Mouse (Mus musculus): ENCODE results near the gene Trpm5. TPM values are rescaled to one million over a fixed set of nuclear protein-coding genes. Genes with fewer than 3 reads are reported as not detected.
A peak's percentile ranks its signal among the peaks of the same experiment; 100 is the strongest.

Gene Trpm5
- total RNA-seq, 2 experiments from 2014 or later: 0.21 to 0.26 TPM

DNA sequence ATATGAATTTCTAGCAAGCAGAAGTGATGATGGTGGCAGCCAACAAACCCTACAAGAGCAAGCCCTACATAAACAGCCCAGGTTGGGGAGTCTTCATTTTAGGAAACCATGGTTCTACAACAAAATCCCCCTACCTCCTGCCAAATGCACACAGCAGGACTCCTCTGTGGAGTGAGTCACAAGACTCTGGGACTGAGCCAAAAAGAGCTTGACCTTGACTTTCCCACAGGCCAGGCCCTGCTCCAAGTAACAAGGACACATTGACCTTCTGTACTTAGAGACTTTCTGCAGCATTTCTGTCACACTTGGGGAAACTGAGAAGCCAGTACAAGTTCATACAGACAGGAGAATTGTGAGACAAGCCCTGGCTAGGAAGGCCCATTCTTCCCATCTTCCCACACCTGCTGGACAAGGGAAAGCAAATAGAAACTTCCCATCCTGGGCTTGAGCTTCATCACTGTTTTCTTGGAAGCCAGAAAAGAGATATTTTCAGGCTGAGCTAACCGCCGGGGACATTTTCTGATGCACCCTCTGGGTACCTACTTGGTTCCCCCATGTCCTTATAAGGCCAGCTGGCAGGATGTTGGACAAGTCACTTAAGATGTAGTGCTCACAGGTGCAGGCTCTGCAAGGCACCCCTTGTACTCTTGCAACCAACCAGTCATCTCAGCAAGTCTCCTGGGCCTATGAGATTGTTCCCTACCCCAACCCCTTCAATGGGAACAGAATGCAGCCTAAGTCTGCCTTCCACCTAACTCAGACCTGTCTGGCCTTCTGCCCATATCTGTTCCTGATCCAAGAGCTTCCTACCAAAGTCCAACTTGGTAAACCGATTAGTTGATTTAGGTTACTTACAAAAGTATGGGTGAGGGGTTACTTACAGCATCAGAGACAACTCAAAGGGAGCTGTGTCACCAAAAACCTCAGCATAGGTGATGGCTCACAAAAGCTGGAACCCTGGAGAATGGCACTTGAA, 44.3 kb downstream of the Trpm5 start:
- intact Hi-C loops (cut with DNase I): no loop called here
- no peak for DNase-seq (ENCODE audit: extremely low spot score in 1 of 2, low spot score in 2 of 2)

DNA sequence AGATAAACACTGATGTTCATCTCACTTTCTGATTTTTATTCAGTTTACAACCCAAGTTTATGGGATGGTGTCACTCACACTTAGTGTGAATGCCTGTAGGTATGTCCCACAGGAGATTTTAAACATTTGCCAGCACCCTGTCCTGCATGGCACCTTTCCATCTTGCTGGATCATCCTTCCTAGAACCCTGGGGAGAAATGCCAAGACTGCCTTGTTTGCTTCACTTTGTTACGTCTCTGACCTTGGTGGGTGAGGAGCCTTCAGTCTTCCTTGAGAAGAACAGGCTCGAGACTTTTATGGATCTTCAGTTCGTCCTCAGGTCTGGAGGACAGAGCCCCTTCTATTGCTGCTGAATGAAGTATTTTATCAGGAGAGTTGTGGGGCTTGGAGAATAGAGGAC, 45.1 kb downstream of the Trpm5 start:
- intact Hi-C loops (cut with DNase I): no loop called here
- DNase-seq (ENCODE audit: extremely low spot score in 1 of 2, low spot score in 2 of 2): no peak

DNA sequence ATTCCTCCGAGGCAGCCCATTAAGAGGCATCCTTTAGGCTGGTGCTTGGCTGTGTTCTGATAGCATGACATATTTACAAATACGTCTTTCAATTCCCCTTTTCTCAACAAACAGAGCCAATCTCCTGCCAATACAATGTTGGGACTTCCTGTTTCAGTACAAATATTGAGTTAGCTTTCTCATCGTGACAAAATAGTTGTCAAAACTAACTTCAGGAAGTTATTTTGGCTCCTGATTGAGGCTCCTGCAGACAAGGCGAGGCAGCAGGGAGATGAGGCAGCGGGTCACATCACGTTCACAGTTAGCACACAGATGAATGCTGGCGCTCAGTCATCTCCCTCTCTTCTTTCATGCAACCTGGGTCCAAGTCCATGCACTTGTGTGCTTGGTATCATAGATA, 48.1 kb downstream of the Trpm5 start:
- intact Hi-C loops (cut with DNase I): no loop called here
- no peak for DNase-seq (ENCODE audit: extremely low spot score in 1 of 2, low spot score in 2 of 2)

DNA sequence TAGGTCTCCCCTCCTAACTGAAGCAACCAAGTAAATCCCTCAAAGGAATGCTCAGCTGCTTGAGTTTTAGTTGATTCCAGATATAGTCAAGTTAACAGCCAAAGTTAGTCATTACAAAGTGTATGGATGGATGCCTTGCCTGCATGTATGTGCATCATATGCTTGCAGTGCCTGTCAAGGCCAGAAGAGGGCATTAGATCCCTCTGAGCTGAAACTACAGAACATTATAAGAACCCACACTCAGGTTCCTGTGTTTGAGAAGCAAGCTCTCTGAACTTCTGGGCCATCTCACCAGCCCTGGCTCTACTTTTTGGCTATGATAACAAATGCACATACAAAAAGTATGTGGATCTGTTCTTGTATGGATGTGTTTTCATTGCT, 49.6 kb downstream of the Trpm5 start:
- DNase-seq (ENCODE audit: extremely low spot score in 1 of 2, low spot score in 2 of 2): no peak
- intact Hi-C loops (cut with DNase I): no loop called here

DNA sequence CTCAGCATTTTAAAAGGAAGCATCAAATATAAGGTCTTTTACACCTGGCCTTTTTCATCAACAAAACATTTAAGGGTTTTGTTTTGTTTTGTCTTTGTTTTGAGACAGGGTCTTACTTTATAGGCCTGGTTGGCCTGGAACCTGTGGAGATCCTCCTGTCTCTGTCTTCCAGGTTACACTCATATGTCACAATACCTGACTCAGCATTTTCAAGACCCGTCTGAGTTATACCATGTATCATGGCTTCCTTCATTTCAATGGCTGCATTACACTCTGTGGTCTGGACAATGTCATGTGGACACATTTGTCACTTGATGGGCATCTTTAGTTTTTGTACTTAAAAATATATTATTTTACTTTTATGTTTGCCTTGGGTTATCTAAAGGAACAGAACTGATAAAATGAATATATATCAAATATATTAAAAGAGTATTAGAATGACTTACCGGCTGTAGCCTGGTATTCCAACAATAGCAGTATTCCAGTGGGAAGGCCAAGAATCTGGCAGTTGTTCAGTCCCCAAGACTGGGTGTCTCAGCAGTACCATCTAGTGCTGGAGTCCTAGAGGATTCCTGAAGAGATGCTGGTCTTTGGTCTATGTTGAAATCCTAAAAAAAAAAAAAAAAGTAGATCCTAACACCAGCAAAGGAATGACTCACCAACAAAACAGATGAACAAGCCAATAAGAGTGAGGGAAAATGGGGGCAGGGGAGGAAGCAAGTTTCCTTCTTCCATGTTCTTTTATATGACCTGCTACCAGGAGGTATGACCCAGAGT, 50.2 kb downstream of the Trpm5 start:
- no peak for DNase-seq (ENCODE audit: extremely low spot score in 1 of 2, low spot score in 2 of 2)
- intact Hi-C loops (cut with DNase I): no loop called here

DNA sequence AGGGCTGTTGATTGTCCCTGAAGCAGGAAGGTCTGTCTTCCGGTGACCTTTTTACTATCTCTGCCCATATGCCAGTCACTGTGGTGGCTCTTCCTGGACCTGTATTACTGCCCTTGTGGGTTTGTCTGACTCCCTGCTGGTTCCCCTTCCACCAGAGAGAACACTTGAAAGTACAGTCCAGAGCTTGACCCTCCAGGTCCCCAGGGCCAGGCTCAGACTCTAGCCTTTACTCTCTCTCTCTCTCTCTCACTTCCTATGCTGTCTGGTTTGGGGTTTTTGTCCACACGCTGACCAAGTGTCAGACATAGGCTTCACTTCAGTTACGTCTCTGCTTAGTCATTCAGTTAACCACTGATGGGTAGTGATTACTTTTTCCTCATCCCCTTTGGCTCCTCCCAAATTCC, 51.5 kb downstream of the Trpm5 start:
- intact Hi-C loops (cut with DNase I): no loop called here

DNA sequence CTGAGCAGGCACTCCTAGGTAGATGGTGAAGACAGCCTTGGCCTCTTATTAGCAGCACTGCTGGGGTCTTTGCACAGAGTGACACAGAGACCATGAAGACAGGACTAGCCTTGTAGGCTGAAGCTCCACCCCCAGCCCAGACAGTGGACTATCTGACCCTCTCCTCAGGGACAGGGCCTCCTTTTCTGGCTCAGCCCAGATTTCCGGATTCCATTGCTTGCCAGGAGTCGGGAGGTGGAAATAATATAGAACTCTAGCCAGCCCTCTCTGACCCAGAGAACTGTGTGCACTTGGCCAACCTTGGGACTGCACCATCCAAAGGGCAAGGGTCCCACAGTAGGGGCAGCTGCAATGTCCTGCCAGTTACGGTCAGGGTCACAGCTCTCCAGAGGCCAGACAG, 52.4 kb downstream of the Trpm5 start:
- intact Hi-C loops (cut with DNase I): no loop called here
- DNase-seq (ENCODE audit: extremely low spot score in 1 of 2, low spot score in 2 of 2): peak in 1 of 2 experiments; percentile 75

More for the DNA sequence above, 51.5 kb downstream of the Trpm5 start:
- DNase-seq (ENCODE audit: extremely low spot score in 1 of 2, low spot score in 2 of 2): no peak

DNA sequence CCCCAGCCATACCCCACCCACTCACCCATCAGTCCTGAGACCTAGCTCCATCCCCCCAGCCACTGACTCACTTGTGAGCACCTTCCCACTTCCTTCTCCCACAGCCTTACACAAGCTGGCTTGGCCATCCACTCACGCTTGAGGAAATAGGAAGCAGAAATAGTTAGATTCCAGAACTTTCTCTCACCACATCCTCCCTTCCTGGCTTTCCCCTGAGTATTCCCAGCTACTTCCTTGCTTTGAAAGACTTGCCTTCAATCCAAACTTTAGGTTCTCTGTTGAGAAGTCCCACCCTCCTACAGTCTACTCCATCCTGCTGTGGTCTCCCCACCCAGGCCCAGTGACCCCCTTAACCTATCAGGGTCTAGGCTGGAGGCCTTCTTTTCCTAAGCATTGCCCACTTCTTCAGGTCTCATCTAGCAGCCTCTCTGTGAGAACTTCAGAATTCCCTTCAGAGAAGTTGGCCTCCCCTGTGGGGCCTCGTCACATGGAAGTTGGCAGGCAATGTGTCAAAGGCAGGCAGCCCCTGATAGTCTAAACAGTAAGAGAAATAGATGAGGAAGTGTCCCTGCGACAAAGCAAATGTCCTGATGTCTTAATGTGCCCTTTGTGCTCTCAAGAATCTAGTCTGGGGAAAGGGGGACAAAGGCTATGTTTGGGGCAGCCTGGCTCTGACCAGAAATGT, 53.2 kb downstream of the Trpm5 start:
- intact Hi-C loops (cut with DNase I): no loop called here
- DNase-seq (ENCODE audit: extremely low spot score in 1 of 2, low spot score in 2 of 2): no peak

DNA sequence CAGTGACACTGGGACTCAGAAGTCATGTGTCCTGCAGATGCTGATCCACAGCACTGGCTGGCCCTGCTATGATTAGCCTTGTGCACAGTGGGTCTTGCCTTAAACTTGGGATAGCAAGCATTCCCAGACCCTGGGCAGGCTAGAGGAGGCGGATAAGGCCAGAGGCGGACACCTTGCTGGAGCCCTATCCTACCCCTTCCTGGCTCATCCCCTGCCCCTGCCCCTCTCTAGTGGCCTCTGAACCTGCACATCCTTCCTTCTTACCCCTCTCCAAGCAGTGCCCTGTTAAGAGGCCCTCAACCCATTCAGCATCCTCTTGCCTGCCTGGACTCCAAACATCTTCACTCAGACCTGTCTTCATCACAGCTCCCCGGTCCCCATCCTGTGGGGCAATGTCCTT, 53.9 kb downstream of the Trpm5 start:
- intact Hi-C loops (cut with DNase I): no loop called here
- DNase-seq (ENCODE audit: extremely low spot score in 1 of 2, low spot score in 2 of 2): no peak

DNA sequence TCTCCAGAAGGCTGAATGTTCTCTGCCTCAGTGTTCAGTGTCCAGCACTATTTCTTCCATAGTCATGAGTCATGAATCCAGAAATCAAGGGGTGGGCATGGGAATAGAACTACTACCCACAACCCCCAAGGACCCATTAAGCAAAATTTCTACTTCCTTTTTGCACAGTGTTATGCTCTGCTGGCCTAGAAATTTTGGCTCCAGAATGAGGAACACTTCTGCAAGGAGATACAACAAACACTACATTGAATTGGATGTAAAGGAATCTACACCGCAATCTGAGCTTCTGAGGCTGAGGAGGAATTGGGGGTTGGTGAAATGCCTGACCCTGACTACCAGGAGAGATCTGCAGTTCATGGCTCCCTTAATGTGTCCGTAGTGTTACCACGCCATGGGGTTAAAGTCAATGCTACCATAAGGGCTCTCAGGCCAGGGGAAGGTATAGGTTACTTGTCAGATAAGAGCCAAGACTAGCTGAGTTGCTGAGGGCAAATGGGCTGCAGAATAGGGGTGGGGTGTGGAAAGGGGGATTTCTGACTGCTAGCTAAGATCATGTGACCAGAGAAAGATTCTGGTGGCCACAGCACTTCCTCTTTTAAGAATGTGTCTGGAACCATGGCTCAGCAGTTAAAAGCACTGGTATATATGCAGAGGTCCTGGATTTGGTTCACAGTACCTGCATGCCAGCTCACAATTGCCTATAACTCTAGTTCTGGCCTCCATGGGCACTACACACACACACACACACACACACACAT, 56.1 kb downstream of the Trpm5 start:
- no peak for DNase-seq (ENCODE audit: extremely low spot score in 1 of 2, low spot score in 2 of 2)
- intact Hi-C loops (cut with DNase I): no loop called here

DNA sequence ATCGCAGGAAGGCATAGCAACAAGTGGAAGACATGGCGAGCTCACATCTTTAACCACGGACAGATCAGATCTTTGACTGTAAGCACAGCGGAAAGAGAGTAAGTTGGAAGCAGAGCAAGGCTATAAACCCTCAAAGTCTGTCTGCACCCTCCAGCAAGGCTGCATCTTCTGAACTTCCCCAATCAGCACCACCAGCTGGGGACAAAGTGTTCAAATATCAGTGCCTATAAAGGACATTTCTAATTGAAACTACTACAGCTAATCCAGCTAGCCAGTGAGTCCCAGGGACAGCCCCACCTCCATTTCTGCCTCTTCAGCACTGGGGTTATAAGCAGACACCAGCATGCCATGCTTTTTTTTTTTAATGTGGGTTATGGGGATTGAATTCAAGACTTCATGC, 57.1 kb downstream of the Trpm5 start:
- no peak for DNase-seq (ENCODE audit: extremely low spot score in 1 of 2, low spot score in 2 of 2)
- intact Hi-C loops (cut with DNase I): no loop called here

DNA sequence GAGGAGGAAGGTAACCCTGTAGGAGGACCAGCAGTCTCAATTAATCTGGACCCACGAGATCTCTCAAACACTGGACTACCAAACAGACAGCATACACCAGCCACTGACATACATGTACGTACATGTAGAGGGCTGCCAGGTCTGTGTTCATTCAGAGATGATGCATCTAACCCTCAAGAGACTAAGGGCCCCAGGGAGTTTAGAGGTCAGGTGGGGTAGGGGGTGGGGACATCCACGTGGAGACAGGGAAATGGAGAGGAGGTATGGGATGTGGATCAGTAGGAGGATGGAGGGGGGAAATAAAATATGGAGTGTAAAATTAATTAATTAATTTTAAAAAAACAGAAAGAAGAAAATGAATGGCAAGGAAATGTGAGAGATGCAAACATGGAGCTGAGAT, 57.7 kb downstream of the Trpm5 start:
- intact Hi-C loops (cut with DNase I): no loop called here
- no peak for DNase-seq (ENCODE audit: extremely low spot score in 1 of 2, low spot score in 2 of 2)

DNA sequence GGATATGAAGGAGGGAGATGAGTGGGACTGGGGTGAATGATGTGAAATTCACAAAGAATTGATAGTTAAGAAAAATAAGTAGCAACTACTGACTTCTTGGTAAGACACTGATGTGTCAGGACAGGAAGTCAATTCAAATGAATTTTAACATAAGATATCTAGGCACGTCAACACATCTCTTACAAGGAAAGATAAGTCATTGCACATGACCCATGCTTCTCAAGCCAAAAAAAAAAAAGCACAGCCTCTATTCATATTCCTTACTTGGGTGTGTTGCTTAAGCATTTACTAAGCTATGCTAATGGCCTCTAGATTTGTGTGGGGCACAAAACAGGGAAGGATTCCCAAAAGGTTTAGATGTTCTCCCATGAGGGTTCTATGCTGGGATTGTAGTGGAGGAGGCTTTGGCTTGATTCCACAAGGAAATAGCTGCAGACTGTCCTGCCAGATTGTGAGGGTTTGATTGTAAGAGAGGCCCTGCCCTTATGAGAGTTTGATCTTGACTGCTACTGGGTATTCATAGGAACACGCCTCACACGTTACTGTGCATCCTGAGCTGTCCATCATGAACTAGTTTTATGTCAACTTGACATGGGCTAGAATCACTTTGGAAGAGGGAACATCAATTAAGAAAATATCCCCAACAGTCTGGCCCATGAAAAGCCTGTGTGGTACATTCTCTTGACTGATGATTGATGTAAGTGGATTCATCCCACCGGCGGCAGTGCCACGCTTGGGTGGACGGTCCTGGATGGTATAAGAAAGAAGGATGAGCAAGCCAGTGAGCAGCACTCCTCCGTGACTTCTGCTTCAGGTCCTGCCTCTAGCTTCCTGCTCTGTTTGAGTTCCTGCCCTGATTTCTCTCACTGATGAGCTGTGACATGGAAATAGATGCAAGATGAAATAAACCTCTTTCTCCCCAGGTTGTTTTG, 59.7 kb downstream of the Trpm5 start:
- no peak for DNase-seq (ENCODE audit: extremely low spot score in 1 of 2, low spot score in 2 of 2)
- intact Hi-C loops (cut with DNase I): no loop called here

DNA sequence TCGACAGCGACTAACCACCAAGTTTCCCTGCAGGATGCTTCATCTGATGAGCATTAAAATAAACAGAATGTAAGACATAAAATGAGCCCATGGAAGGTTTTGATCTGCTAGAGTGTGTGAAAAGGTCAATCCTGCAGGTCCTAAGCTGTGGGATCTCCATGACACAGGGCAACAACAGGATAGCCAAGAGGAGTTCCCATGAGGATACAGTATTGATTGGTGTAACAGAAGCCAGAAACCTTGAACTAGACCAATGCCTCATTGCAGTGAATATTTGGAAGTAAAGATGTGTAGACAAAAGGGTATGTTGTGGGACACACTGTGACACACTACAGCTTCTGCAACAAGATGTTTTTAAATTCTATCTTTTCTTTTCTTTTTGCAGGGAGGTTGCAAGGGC, 60.3 kb downstream of the Trpm5 start:
- no peak for DNase-seq (ENCODE audit: extremely low spot score in 1 of 2, low spot score in 2 of 2)
- intact Hi-C loops (cut with DNase I): no loop called here

DNA sequence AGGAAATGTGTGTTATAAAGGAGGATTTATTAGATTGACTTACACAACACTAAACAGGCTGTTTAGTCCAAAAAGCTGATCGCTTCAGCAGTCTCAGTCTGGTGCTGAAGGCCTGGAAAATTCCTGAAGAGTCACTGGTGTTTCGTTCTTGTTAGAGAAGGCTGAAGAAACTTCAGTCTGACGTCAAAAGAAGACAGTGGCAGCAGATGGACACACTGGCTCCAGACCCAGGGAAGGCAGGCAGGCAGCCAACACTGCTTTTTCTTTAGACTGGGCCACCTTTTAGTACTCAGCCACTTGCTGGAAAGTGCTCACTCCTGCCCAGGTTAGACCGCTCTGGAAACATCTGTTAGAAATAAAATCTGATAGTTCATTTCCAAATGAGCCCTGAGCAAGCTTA, 60.9 kb downstream of the Trpm5 start:
- intact Hi-C loops (cut with DNase I): no loop called here
- DNase-seq (ENCODE audit: extremely low spot score in 1 of 2, low spot score in 2 of 2): peak in 1 of 2 experiments; percentile 37

DNA sequence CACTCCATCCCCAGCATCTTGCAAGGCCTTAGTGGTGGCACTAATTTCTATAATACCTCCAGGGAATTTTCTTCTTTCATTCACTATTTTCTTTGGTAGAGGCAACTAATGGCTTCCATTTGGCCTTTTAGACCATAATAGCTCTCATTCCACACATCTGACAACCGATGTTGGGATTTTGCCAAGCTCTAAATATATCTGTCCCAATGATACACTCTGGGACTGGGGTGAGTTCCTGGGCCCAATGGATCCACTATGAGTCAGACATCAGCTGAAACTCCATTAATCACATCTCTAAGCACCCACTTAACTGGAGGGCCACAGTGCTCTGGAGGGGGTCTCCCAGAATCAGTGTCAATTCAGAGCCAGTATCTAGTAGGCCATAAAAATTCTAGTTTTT, 62.6 kb downstream of the Trpm5 start:
- intact Hi-C loops (cut with DNase I): no loop called here
- DNase-seq (ENCODE audit: extremely low spot score in 1 of 2, low spot score in 2 of 2): no peak

DNA sequence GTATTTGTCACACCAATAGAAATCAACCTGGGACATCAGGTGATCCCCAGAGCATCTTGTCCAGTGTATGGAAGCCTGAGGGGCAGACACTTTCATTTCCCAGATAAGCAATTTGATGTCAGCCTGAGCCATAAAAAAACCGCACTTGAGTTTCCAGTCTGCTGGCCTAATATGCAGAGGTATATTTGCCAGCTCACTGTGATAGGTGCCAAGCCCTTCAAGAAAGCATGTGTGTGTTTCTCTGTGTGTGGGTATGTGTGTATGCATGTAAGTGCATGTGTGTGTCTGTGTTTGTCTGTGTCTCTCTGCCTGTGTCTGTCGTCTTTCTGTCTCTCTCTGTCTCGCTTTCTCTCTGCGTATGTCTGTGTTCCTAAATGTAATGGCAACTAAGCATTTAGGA, 67.2 kb downstream of the Trpm5 start:
- intact Hi-C loops (cut with DNase I): no loop called here
- DNase-seq (ENCODE audit: extremely low spot score in 1 of 2, low spot score in 2 of 2): no peak

DNA sequence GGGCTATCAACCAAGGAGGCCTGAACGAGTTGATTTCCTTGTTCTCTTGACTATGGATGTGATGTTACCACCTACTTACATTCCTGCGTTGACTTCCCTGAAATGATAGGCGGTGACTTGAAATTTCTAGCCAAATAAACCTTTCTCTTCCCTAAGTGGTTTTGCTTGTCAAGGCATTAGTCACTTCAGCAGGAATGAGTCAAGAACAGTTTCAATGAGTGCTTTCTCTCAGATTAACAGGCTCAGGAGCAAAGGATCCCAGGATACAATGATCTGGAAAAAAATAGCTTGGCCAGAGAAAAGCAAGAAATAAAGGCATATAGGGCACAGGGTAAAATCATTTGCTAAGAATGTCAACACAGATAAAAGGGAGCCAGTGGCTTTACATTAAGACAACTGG, 68.9 kb downstream of the Trpm5 start:
- no peak for DNase-seq (ENCODE audit: extremely low spot score in 1 of 2, low spot score in 2 of 2)
- intact Hi-C loops (cut with DNase I): no loop called here
